Mouse (Mus musculus) MEL (cell line): Measurements from ENCODE around the gene Add2. TPM values are rescaled to one million over a fixed set of nuclear protein-coding genes. Genes with fewer than 3 reads are reported as not detected.
A peak's percentile ranks its signal among the peaks of the same experiment; 100 is the strongest.

ENCODE experiments used
- DNase-seq: peaks from one replicate; pipeline ENCODE4 v3.0.0; 2011; ENCODE audit warnings: low read depth, low spot score
- H3K27ac ChIP-seq: 2 replicates; pipeline ENCODE4 v1.5.1; 2012; ENCODE audit warnings: low read depth, mild to moderate bottlenecking, control low read depth, low read length, moderate library complexity; ENCODE audit not compliant: control insufficient read depth
- H3K27me3 ChIP-seq, 2 experiments: fragments of 150-350 bp in 1 of 2; sonication (generic) in 1 of 2; 2 replicates each; pipeline ENCODE4 v1.6.1; 2012; ENCODE audit warnings: low read length in 2 of 2, mild to moderate bottlenecking in 2 of 2, improper control_type of control experiment in 1 of 2, moderate library complexity in 1 of 2; ENCODE audit not compliant: insufficient read depth in 2 of 2, control insufficient read depth in 1 of 2
- H3K36me3 ChIP-seq, 2 experiments: 2 replicates each; pipeline ENCODE4 v1.6.1; 2012 to 2014; ENCODE audit warnings: low read length in 2 of 2, improper control_type of control experiment in 1 of 2, inconsistent platforms in 1 of 2, mild to moderate bottlenecking in 1 of 2; ENCODE audit not compliant: insufficient read depth in 2 of 2, control insufficient read depth in 1 of 2
- H3K4me1 ChIP-seq, 2 experiments: fragments of 150-350 bp in 1 of 2; sonication (generic) in 1 of 2; 2 replicates each; pipeline ENCODE4 v1.6.1; 2012; ENCODE audit warnings: low read length in 2 of 2, improper control_type of control experiment in 1 of 2, mild to moderate bottlenecking in 1 of 2; ENCODE audit not compliant: insufficient read depth in 2 of 2, control insufficient read depth in 1 of 2
- H3K4me3 ChIP-seq, 2 experiments: fragments of 150-350 bp in 1 of 2; sonication (generic) in 1 of 2; 2 replicates each; pipeline ENCODE4 v1.5.1; 2012; ENCODE audit warnings: low read depth in 2 of 2, low read length in 2 of 2, mild to moderate bottlenecking in 2 of 2, moderate library complexity in 2 of 2, control low read depth in 1 of 2, improper control_type of control experiment in 1 of 2; ENCODE audit not compliant: control insufficient read depth in 1 of 2, insufficient read depth in 1 of 2
- H3K79me2 ChIP-seq: 2 replicates; pipeline ENCODE4 v1.6.1; 2012; ENCODE audit warnings: mild to moderate bottlenecking, low read length, moderate library complexity; ENCODE audit not compliant: control insufficient read depth, poor library complexity, insufficient read depth
- H3K9ac ChIP-seq: 2 replicates; pipeline ENCODE4 v1.6.1; 2012; ENCODE audit warnings: low read depth, mild to moderate bottlenecking, control low read depth, low read length, moderate library complexity; ENCODE audit not compliant: control insufficient read depth, poor library complexity, severe bottlenecking
- H3K9me3 ChIP-seq: fragments of 150-350 bp; sonication (generic); replicated peaks from 2 replicates; pipeline ENCODE4 v1.6.1; 2012; ENCODE audit warnings: mild to moderate bottlenecking, low read length, improper control_type of control experiment, moderate library complexity; ENCODE audit not compliant: insufficient read depth
- BHLHE40 ChIP-seq: IDR thresholded peaks from 2 replicates; pipeline ENCODE4 v1.6.1; 2012; ENCODE audit warnings: low read depth, mild to moderate bottlenecking, inconsistent platforms, low read length, improper control_type of control experiment, borderline replicate concordance
- E2F4 ChIP-seq: IDR thresholded peaks from 2 replicates; pipeline ENCODE4 v1.6.1; 2011; ENCODE audit warnings: low read depth, low read length, improper control_type of control experiment, borderline replicate concordance
- ELF1 ChIP-seq: IDR thresholded peaks from 2 replicates; pipeline ENCODE4 v1.6.1; 2014; ENCODE audit warnings: low read depth, mild to moderate bottlenecking, inconsistent platforms, low read length, improper control_type of control experiment, moderate library complexity
- EP300 ChIP-seq, 2 experiments: IDR thresholded peaks; 2 replicates each; pipeline ENCODE4 v1.6.1; 2011; ENCODE audit warnings: improper control_type of control experiment in 2 of 2, low read length in 2 of 2, low read depth in 1 of 2, mild to moderate bottlenecking in 1 of 2
- ETS1 ChIP-seq: IDR thresholded peaks from 2 replicates; pipeline ENCODE4 v1.6.1; 2012; ENCODE audit warnings: low read depth, mild to moderate bottlenecking, inconsistent platforms, low read length, improper control_type of control experiment, moderate library complexity
- GATA1 ChIP-seq: IDR thresholded peaks from 2 replicates; pipeline ENCODE4 v1.6.1; 2011; ENCODE audit warnings: low read depth, low read length, improper control_type of control experiment
- HCFC1 ChIP-seq: IDR thresholded peaks from 2 replicates; pipeline ENCODE4 v1.6.1; 2012; ENCODE audit warnings: low read depth, mild to moderate bottlenecking, inconsistent platforms, low read length, improper control_type of control experiment, moderate library complexity
- KAT2A ChIP-seq: conservative IDR thresholded peaks from 2 replicates; pipeline ENCODE4 v1.6.1; 2012; ENCODE audit warnings: low read depth, low read length, improper control_type of control experiment, inconsistent platforms
- MAFK ChIP-seq: IDR thresholded peaks from 2 replicates; pipeline ENCODE4 v1.6.1; 2011; ENCODE audit warnings: low read depth, mild to moderate bottlenecking, low read length, improper control_type of control experiment, borderline replicate concordance
- MAX ChIP-seq: IDR thresholded peaks from 2 replicates; pipeline ENCODE4 v1.6.1; 2011; ENCODE audit warnings: low read length, improper control_type of control experiment
- MEF2A ChIP-seq: IDR thresholded peaks from 2 replicates; pipeline ENCODE4 v1.6.1; 2014; ENCODE audit warnings: low read depth, mild to moderate bottlenecking, inconsistent platforms, low read length, improper control_type of control experiment; ENCODE audit not compliant: poor library complexity, insufficient replicate concordance, severe bottlenecking; ENCODE audit errors: extremely low read depth
- MXI1 ChIP-seq: IDR thresholded peaks from 2 replicates; pipeline ENCODE4 v1.6.1; 2011; ENCODE audit warnings: mild to moderate bottlenecking, low read depth, low read length, improper control_type of control experiment
- MYB ChIP-seq: IDR thresholded peaks from 2 replicates; pipeline ENCODE4 v1.6.1; 2011; ENCODE audit warnings: mild to moderate bottlenecking, low read depth, low read length, improper control_type of control experiment
- NELFE ChIP-seq: IDR thresholded peaks from 2 replicates; pipeline ENCODE4 v1.6.1; 2011; ENCODE audit warnings: low read depth, low read length, improper control_type of control experiment
- POLR2A ChIP-seq, 2 experiments: IDR thresholded peaks; 2 replicates each; pipeline ENCODE4 v1.6.1; 2011 to 2012; ENCODE audit warnings: low read length in 2 of 2, mild to moderate bottlenecking in 2 of 2, control low read depth in 1 of 2, improper control_type of control experiment in 1 of 2, low read depth in 1 of 2, moderate library complexity in 1 of 2; ENCODE audit not compliant: control insufficient read depth in 1 of 2, insufficient read depth in 1 of 2, poor library complexity in 1 of 2
- POLR2AphosphoS2 ChIP-seq: IDR thresholded peaks from 2 replicates; pipeline ENCODE4 v1.6.1; 2011; ENCODE audit warnings: low read length, improper control_type of control experiment
- POLR2AphosphoS5 ChIP-seq: IDR thresholded peaks from 2 replicates; pipeline ENCODE4 v1.6.1; 2012; ENCODE audit warnings: low read depth, borderline replicate concordance, mild to moderate bottlenecking, inconsistent platforms, low read length, moderate library complexity, mixed read lengths
- RAD21 ChIP-seq: IDR thresholded peaks from 2 replicates; pipeline ENCODE4 v1.6.1; 2011; ENCODE audit warnings: mild to moderate bottlenecking, low read depth, low read length, improper control_type of control experiment
- SMC3 ChIP-seq: IDR thresholded peaks from 2 replicates; pipeline ENCODE4 v1.6.1; 2011; ENCODE audit warnings: low read depth, low read length, improper control_type of control experiment
- TAL1 ChIP-seq: IDR thresholded peaks from 2 replicates; pipeline ENCODE4 v1.6.1; 2012; ENCODE audit warnings: mild to moderate bottlenecking, inconsistent platforms, low read length, moderate library complexity, mixed read lengths
- TCF12 ChIP-seq: IDR thresholded peaks from 2 replicates; pipeline ENCODE4 v1.6.1; 2014; ENCODE audit warnings: low read depth, mild to moderate bottlenecking, inconsistent platforms, low read length, improper control_type of control experiment, moderate library complexity
- UBTF ChIP-seq: IDR thresholded peaks from 2 replicates; pipeline ENCODE4 v1.6.1; 2012; ENCODE audit warnings: low read depth, mild to moderate bottlenecking, inconsistent platforms, low read length, improper control_type of control experiment, moderate library complexity, borderline replicate concordance; ENCODE audit not compliant: insufficient read depth
- USF1 ChIP-seq: IDR thresholded peaks from 2 replicates; pipeline ENCODE4 v1.6.1; 2014; ENCODE audit warnings: low read depth, mild to moderate bottlenecking, inconsistent platforms, low read length, improper control_type of control experiment, moderate library complexity
- USF2 ChIP-seq, 2 experiments: IDR thresholded peaks; 2 replicates each; pipeline ENCODE4 v1.6.1; 2011 to 2012; ENCODE audit warnings: improper control_type of control experiment in 2 of 2, low read length in 2 of 2, borderline replicate concordance in 1 of 2, inconsistent platforms in 1 of 2, low read depth in 1 of 2, mild to moderate bottlenecking in 1 of 2; ENCODE audit not compliant: insufficient read depth in 1 of 2
- ZMIZ1 ChIP-seq: IDR thresholded peaks from 2 replicates; pipeline ENCODE4 v1.6.1; 2012; ENCODE audit warnings: low read depth, mild to moderate bottlenecking, inconsistent platforms, low read length, improper control_type of control experiment, moderate library complexity
- ZNF384 ChIP-seq: IDR thresholded peaks from 2 replicates; pipeline ENCODE4 v1.6.1; 2012; ENCODE audit warnings: low read depth, mild to moderate bottlenecking, inconsistent platforms, low read length, improper control_type of control experiment
- polyA plus RNA-seq, 2 experiments: library from polyadenylated mRNA; stranded (reverse) in 1 of 2; unstranded in 1 of 2; fragments of >175 nt in 1 of 2; fragments of >200 nt in 1 of 2; gene quantifications; 2 replicates each; pipeline versions ENCODE4 v1.2.1 to v1.2.4; 2012; ENCODE audit warnings: low replicate concordance in 2 of 2, low read depth in 1 of 2; ENCODE audit not compliant: insufficient read length in 2 of 2, insufficient read depth in 1 of 2, missing spikeins in 1 of 2
- total RNA-seq: library from RNA; depleted of rRNA; stranded (reverse); fragments of 300-350 nt; gene quantifications from 2 replicates; pipeline ENCODE4 v1.2.3, GENCODE M21; 2012

Add2 gene
- total and polyA plus RNA-seq, 3 experiments, result 85.0 to 191 (median 129) TPM

DNA sequence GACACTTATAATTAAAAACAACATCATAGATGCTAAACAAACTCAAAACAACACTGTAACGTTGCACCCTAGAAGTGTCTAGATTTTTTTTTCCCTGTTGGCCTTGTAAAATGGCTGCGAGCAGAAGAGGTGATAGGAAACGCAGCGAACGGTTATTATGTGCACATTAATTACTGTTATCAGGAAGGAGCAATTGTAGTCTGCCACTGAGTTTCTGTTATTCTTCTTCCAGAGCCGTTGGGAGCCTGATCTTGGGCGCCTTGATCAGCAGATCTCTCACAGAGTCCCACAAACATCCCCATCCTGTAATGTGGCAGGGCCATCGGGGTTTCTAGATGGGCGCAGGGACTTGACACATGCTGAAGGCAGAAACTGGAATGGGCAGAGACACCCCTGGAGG, 137.9 kb downstream of the Add2 start:
- Histone ChIP-seq H3K36me3 (peaks cover 0 to 2% of the 10 kb centered on the region in 2 experiments; a peak in 1 of 4 replicates), H3K9me3 (no peaks in the 10 kb centered on the region), H3K79me2 (no peaks in the 10 kb centered on the region), H3K9ac (no peak overlapping the region), H3K27ac (no peak overlapping the region), H3K4me3 (peak overlapping the region in 1 of 2 experiments; percentile 47; a peak in 1 of 4 replicates), H3K4me1 (peaks cover 0 to 7% of the 10 kb centered on the region in 2 experiments; a peak in 2 of 4 replicates), H3K27me3 (peaks cover 4 to 12% of the 10 kb centered on the region in 2 experiments)
- peak; percentile 21 for DNase-seq
- TF ChIP-seq EP300 (IDR thresholded peaks at IDR 0.05; ENCODE audit: low read depth in 1 of 2, low read length in 2 of 2), result peak in 1 of 2 experiments; percentile 53; a peak in 1 of 4 replicates
- TF ChIP-seq MYB, result peak; percentile 64
- peak; percentile 27; the same call in 1 of the 2 replicates for TF ChIP-seq ZNF384
- 0 out of 2 replicates have a peak, but pooled peaks have one; percentile 5 for TF ChIP-seq TCF12
- TF ChIP-seq ETS1, result no peak

DNA sequence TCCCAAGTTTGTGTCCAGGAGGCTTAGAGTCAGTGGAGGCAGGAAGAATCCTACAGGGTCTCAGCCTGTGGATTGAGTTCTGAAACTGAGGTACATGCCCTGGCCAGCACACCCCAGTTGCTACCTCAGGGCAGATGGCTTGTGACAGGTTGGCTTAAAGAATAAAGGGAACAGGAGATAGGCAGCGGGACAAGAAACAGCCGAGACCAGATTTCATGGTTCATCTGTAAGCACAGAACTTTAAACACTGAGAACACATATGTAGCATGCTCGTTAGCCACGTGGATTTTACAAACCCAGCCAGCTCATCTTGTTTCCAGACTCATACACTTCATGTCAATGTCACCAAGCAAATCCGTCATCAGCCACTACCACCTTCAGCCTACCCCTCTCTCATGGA, 139.4 kb downstream of the Add2 start:
- no peak for DNase-seq
- H3K27me3 ChIP-seq, result peaks cover 6 to 22% of the 10 kb centered on the region in 2 experiments

DNA sequence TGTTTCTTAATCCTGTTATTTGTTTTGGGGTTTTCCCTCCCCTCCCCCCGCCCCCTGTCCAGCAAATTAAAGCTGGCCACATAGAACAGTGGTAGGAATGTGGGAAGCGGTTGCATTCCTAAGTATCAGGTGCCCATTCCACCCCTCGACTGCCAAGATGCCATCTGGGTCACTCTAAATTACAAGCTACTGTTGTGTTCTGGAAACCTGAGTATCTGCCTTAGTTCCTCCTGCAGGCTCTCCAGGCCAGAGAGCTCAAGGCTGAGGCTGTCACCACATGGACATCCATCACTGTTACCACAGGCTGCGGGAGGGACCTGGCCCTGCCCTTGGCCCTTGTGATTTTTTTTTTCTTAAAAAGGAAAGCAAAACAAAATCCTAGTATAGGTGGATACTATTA, 140.7 kb downstream of the Add2 start:
- no peak for DNase-seq

More for the DNA sequence above, 139.4 kb downstream of the Add2 start:
- peaks cover 0 to 2% of the 10 kb centered on the region in 2 experiments; a peak in 1 of 4 replicates for H3K36me3 ChIP-seq
- H3K79me2 ChIP-seq, result no peaks in the 10 kb centered on the region
- no peaks in the 10 kb centered on the region for H3K9me3 ChIP-seq
- H3K4me3 ChIP-seq, result no peak overlapping the region
- TF ChIP-seq GATA1 (no peak), UBTF (no peak), TAL1 (no peak), BHLHE40 (no peak), RAD21 (no peak), POLR2A (IDR thresholded peaks at IDR 0.05; ENCODE audit: control insufficient read depth in 1 of 2, insufficient read depth in 1 of 2, low read depth in 1 of 2, low read length in 2 of 2, poor library complexity in 1 of 2) (no peak), NELFE (no peak), E2F4 (no peak), POLR2AphosphoS2 (no peak), ELF1 (no peak)
- no peak overlapping the region for H3K27ac ChIP-seq
- peaks cover 0 to 7% of the 10 kb centered on the region in 2 experiments; a peak in 2 of 4 replicates for H3K4me1 ChIP-seq
- no peak overlapping the region for H3K9ac ChIP-seq

More for the DNA sequence above, 140.7 kb downstream of the Add2 start:
- Histone ChIP-seq H3K36me3 (peaks cover 0 to 2% of the 10 kb centered on the region in 2 experiments; a peak in 1 of 4 replicates), H3K79me2 (no peaks in the 10 kb centered on the region), H3K4me1 (peaks cover 0 to 7% of the 10 kb centered on the region in 2 experiments; a peak in 2 of 4 replicates), H3K27ac (no peak overlapping the region), H3K9ac (no peak overlapping the region), H3K9me3 (no peaks in the 10 kb centered on the region), H3K27me3 (peaks cover 7 to 24% of the 10 kb centered on the region in 2 experiments), H3K4me3 (no peak overlapping the region)
- TF ChIP-seq MXI1 (no peak), MEF2A (no peak), HCFC1 (no peak), ZMIZ1 (no peak), USF1 (no peak), GATA1 (no peak), MAFK (no peak), TAL1 (no peak), POLR2AphosphoS5 (no peak), KAT2A (no peak), USF2 (IDR thresholded peaks at IDR 0.05; ENCODE audit: borderline replicate concordance in 1 of 2, insufficient read depth in 1 of 2, low read depth in 1 of 2, low read length in 2 of 2) (no peak), SMC3 (no peak), MAX (no peak), POLR2A (IDR thresholded peaks at IDR 0.05; ENCODE audit: control insufficient read depth in 1 of 2, insufficient read depth in 1 of 2, low read depth in 1 of 2, low read length in 2 of 2, poor library complexity in 1 of 2) (no peak), EP300 (IDR thresholded peaks at IDR 0.05; ENCODE audit: low read depth in 1 of 2, low read length in 2 of 2) (no peak)
